8 mouse cellular contexts compared by ENCODE assay signal in the genomic region with DNA sequence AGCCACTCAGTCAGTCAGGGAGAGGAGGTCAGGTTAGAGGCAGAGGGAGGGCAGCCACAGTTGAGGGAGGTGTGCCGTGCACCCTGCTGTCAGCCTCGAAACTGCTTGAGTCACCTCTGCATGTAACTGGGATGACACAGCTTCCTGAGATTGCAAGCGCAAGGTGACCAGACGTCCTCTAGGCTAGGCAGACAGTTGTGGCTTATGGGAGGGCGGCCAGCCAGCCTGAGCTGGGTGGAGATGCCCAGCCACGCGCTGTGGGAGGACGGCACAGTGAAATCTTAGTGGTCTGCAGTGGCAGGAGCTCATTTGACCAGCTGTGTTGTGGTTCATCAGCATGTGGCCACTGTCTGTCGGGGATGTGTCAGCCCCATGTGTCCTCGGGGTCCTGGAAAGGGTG. TPM values are rescaled to one million over a fixed set of nuclear protein-coding genes. Genes with fewer than 3 reads are reported as not detected.
A peak's percentile ranks its signal among the peaks of the same experiment; 100 is the strongest.
DNase-seq lines count a peak whose midpoint lies in the region; ATAC-seq lines count a peak whose summit lies in the region.

No protein-coding gene starts in this region.

- H3K4me2 ChIP-seq in limb, embryonic 13.5 days (replicated peaks): 0 out of 2 replicates have a peak overlapping the region, but pooled peaks have one; percentile 4

- peaks cover 6% of the 10 kb centered on the region; the same call in 1 of the 2 replicates for H3K27me3 ChIP-seq in limb, embryonic 13.5 days
- H3K27me3 ChIP-seq in limb, embryonic 10.5 days (ENCODE audit: low read depth, poor library complexity, severe bottlenecking): peaks cover 8% of the 10 kb centered on the region; the same call in 1 of the 2 replicates
- peaks cover 4% of the 10 kb centered on the region; the same call in 1 of the 2 replicates for H3K27me3 ChIP-seq in embryonic facial prominence, embryonic 10.5 days (replicated peaks; ENCODE audit: low read depth, poor library complexity, severe bottlenecking)

- no peaks in the 10 kb centered on the region for H3K9me3 ChIP-seq in limb, embryonic 13.5 days
- no peaks in the 10 kb centered on the region for H3K9me3 ChIP-seq in limb, embryonic 10.5 days (replicated peaks)
- no peaks in the 10 kb centered on the region for H3K9me3 ChIP-seq in embryonic facial prominence, embryonic 10.5 days

- no peak for ATAC-seq in limb, embryonic 13.5 days (ENCODE audit: low FRiP score, low read depth)
- ATAC-seq in neutrophil, adult 5-6 weeks (ENCODE audit: extremely low read depth, insufficient number of reproducible peaks, low FRiP score, poor library complexity, severe bottlenecking): peak; percentile 22; the same call in 1 of the 2 replicates

- 61% methylated on average over 10 of the region's 10 CpGs for WGBS in limb, embryonic 13.5 days
- WGBS in limb, embryonic 10.5 days: 70% methylated on average over 10 of the region's 10 CpGs
- WGBS in embryonic facial prominence, embryonic 10.5 days: 75% methylated on average over 10 of the region's 10 CpGs

- DNase-seq in limb, embryonic 10.5 days (ENCODE audit: low spot score): no peak
- no peak for DNase-seq in embryonic facial prominence, embryonic 10.5 days (ENCODE audit: low spot score)
- DNase-seq in induced T-regulatory cell, adult 2 months (ENCODE audit: low read depth): peak; percentile 37
- no peak for DNase-seq in layer of hippocampus, postnatal 25 days (ENCODE audit: extremely low spot score in 1 of 2, low spot score in 1 of 2)
- DNase-seq in thymus, postnatal 10 days (ENCODE audit: low spot score in 2 of 2): no peak
- no peak for DNase-seq in c-Kit-positive CD71-positive TER-119-positive erythroid progenitor cells, embryonic 14.5 days (ENCODE audit: low spot score)

- no peak overlapping the region for H3K9ac ChIP-seq in limb, embryonic 13.5 days

- no peak overlapping the region for H3K27ac ChIP-seq in limb, embryonic 13.5 days
- H3K27ac ChIP-seq in limb, embryonic 10.5 days: no peak overlapping the region
- 0 out of 2 replicates have a peak overlapping the region, but pooled peaks have one; percentile 4 for H3K27ac ChIP-seq in embryonic facial prominence, embryonic 10.5 days (replicated peaks)

- H3K4me1 ChIP-seq in limb, embryonic 13.5 days: peaks cover 63% of the 10 kb centered on the region
- peaks cover 60% of the 10 kb centered on the region for H3K4me1 ChIP-seq in limb, embryonic 10.5 days
- peaks cover 83% of the 10 kb centered on the region for H3K4me1 ChIP-seq in embryonic facial prominence, embryonic 10.5 days

- no peak overlapping the region for H3K4me3 ChIP-seq in limb, embryonic 13.5 days
- no peak overlapping the region for H3K4me3 ChIP-seq in limb, embryonic 10.5 days
- no peak overlapping the region for H3K4me3 ChIP-seq in embryonic facial prominence, embryonic 10.5 days

- H3K36me3 ChIP-seq in limb, embryonic 13.5 days: peaks cover under 1% of the 10 kb centered on the region
- H3K36me3 ChIP-seq in limb, embryonic 10.5 days: peaks cover 9% of the 10 kb centered on the region
- peaks cover 10% of the 10 kb centered on the region for H3K36me3 ChIP-seq in embryonic facial prominence, embryonic 10.5 days (replicated peaks)

RNA-seq across cellular contexts. Expression of a gene that starts 3.6 kb away (rescaled TPM):
- 7.3 and 8.6 TPM in 2 replicates for polyA plus RNA-seq in limb, embryonic 13.5 days (2015; fragmentation: Nextera tagmentation; extraction: Ambion mirVana)
- 7.1 and 8.1 TPM in 2 replicates for polyA plus RNA-seq in limb, embryonic 10.5 days (2016; fragmentation: Nextera tagmentation; extraction: Ambion mirVana)
- polyA plus RNA-seq in embryonic facial prominence, embryonic 10.5 days (2016; fragmentation: Nextera tagmentation; extraction: Ambion mirVana): 9.2 and 10.5 TPM in 2 replicates
- 48.4 and 55.0 TPM in 2 replicates for total RNA-seq in neutrophil, adult 5-6 weeks (2017)
- 10 to 100 TPM; 10.0 to 10.6 TPM for total RNA-seq in layer of hippocampus, postnatal 25 days (2021)

RNA-seq across cellular contexts. Expression of a gene that starts 19.5 kb away (rescaled TPM):
- polyA plus RNA-seq in limb, embryonic 13.5 days (2015; fragmentation: Nextera tagmentation; extraction: Ambion mirVana): 25.2 and 29.2 TPM in 2 replicates
- 42.5 and 43.7 TPM in 2 replicates for polyA plus RNA-seq in limb, embryonic 10.5 days (2016; fragmentation: Nextera tagmentation; extraction: Ambion mirVana)
- 42.6 and 44.4 TPM in 2 replicates for polyA plus RNA-seq in embryonic facial prominence, embryonic 10.5 days (2016; fragmentation: Nextera tagmentation; extraction: Ambion mirVana)
- 35.1 and 41.0 TPM in 2 replicates for total RNA-seq in neutrophil, adult 5-6 weeks (2017)
- total RNA-seq in layer of hippocampus, postnatal 25 days (2021): 100 to 1,000 TPM in 1 of 2 experiments, 10 to 100 TPM in 1; 79.4 to 103 TPM

RNA-seq across cellular contexts. Expression of a gene that starts 24.8 kb away (rescaled TPM):
- 1.8 and 2.0 TPM in 2 replicates for polyA plus RNA-seq in limb, embryonic 13.5 days (2015; fragmentation: Nextera tagmentation; extraction: Ambion mirVana)
- 2.1 and 2.2 TPM in 2 replicates for polyA plus RNA-seq in limb, embryonic 10.5 days (2016; fragmentation: Nextera tagmentation; extraction: Ambion mirVana)
- 3.5 and 4.3 TPM in 2 replicates for polyA plus RNA-seq in embryonic facial prominence, embryonic 10.5 days (2016; fragmentation: Nextera tagmentation; extraction: Ambion mirVana)
- not detected in 2 replicates for total RNA-seq in neutrophil, adult 5-6 weeks (2017)
- under 1 TPM; 0.16 to 0.32 TPM for total RNA-seq in layer of hippocampus, postnatal 25 days (2021)

RNA-seq across cellular contexts. Expression of a gene that starts 31.3 kb away (rescaled TPM):
- polyA plus RNA-seq in limb, embryonic 13.5 days (2015; fragmentation: Nextera tagmentation; extraction: Ambion mirVana): not detected in 2 replicates
- polyA plus RNA-seq in limb, embryonic 10.5 days (2016; fragmentation: Nextera tagmentation; extraction: Ambion mirVana): not detected in 2 replicates
- polyA plus RNA-seq in embryonic facial prominence, embryonic 10.5 days (2016; fragmentation: Nextera tagmentation; extraction: Ambion mirVana): not detected in 2 replicates
- not detected in 2 replicates for total RNA-seq in neutrophil, adult 5-6 weeks (2017)
- not detected for total RNA-seq in layer of hippocampus, postnatal 25 days (2021)

RNA-seq across cellular contexts. Expression of a gene that starts 31.7 kb away (rescaled TPM):
- 68.3 and 80.7 TPM in 2 replicates for polyA plus RNA-seq in limb, embryonic 13.5 days (2015; fragmentation: Nextera tagmentation; extraction: Ambion mirVana)
- 89.9 and 116 TPM in 2 replicates for polyA plus RNA-seq in limb, embryonic 10.5 days (2016; fragmentation: Nextera tagmentation; extraction: Ambion mirVana)
- polyA plus RNA-seq in embryonic facial prominence, embryonic 10.5 days (2016; fragmentation: Nextera tagmentation; extraction: Ambion mirVana): 91.9 and 95.0 TPM in 2 replicates
- 9.1 and 13.2 TPM in 2 replicates for total RNA-seq in neutrophil, adult 5-6 weeks (2017)
- total RNA-seq in layer of hippocampus, postnatal 25 days (2021): 10 to 100 TPM; 20.5 TPM
